Mouse (Mus musculus): ENCODE results near the gene Col4a2.

DNA sequence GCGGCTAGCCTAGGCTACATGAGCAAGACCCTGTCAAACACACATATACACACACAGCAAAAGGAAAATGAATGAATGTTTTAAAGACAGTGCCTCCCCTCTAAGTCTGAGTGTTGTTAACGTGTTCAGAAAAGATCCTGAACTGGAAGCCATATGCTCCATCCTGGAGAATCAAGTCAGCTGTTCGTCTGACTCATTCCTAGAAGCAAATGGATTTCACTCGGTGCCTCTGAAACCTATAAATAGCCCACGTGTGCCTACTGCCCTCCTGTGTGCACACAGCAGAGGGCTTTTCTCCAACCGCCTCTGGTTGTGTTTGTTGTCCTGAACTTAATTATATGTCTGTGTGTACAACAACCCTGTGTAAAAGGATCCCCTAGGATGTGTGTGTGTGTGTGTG is 109.4 kb downstream of the Col4a2 start:
- TF ChIP-seq CTCF (IDR thresholded peaks at IDR 0.05; ENCODE audit: extremely low read depth, insufficient read depth, insufficient read length, insufficient replicate concordance), result no peak
- TF ChIP-seq POLR2A (IDR thresholded peaks at IDR 0.05; ENCODE audit: low read depth, low read length), result no peak
